In the genomic region with DNA sequence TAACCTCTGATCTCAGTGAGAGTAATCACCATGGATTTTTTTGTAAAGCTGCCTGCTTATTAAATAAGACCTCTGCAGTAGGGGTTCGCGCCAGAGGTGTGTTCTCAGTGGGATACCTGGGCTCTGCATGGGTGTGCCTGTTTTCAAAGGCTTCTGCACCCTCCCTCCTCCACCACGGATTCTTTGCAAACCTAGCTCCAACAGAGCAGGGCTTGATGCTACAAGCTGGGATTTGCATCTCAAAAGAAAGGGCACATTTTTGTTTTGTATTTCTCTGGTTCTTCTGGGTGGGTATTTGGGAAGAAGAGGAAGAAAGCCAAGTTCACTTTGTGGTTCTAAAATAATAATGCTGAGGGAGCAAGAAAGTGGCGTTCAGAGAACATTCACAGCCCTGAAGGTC, we compare ENCODE assay signal across 23 mouse cellular contexts. TPM values are rescaled to one million over a fixed set of nuclear protein-coding genes. Genes with fewer than 3 reads are reported as not detected.
A peak's percentile ranks its signal among the peaks of the same experiment; 100 is the strongest.
DNase-seq lines count a peak whose midpoint lies in the region; ATAC-seq and TF ChIP-seq lines count a peak whose summit lies in the region.
"Had no signal": no experiment of that assay in that cellular context is flagged by ENCODE, and none has a peak within 500 bp of the region (broad histone marks: within the 10 kb centered on the region; RNA-seq: fewer than 3 reads in every experiment).

No protein-coding gene starts in this region.

- no peaks in the 10 kb centered on the region for H3K4me1 ChIP-seq in embryonic facial prominence, embryonic 14.5 days (ENCODE audit: control insufficient read depth, insufficient read depth, low read length)
- H3K4me1 ChIP-seq in embryonic facial prominence, embryonic 10.5 days = no peaks in the 10 kb centered on the region
- no peaks in the 10 kb centered on the region for H3K4me1 ChIP-seq in kidney, adult 2 months (ENCODE audit: control insufficient read depth, insufficient read depth, low read length)
- H3K4me1 ChIP-seq: embryonic facial prominence, embryonic 13.5 days had no signal

- no peak for ATAC-seq in embryonic facial prominence, embryonic 14.5 days (ENCODE audit: low read depth)
- ATAC-seq: activated CD4-positive, CD25-positive, alpha-beta regulatory T cell, adult 4 months; CD4-positive, CD25-positive, alpha-beta regulatory T cell, adult 4 months; forebrain, embryonic 13.5 days; forebrain, embryonic 15.5 days; forebrain, postnatal 0 days; Patski had no signal

- H3K27ac ChIP-seq in embryonic facial prominence, embryonic 14.5 days (replicated peaks; ENCODE audit: low read depth, low read length) = no peak overlapping the region
- no peak overlapping the region for H3K27ac ChIP-seq in embryonic facial prominence, embryonic 10.5 days (replicated peaks)
- H3K27ac ChIP-seq in kidney, adult 2 months (ENCODE audit: insufficient read depth, low read depth, low read length) = no peak overlapping the region
- H3K27ac ChIP-seq: embryonic facial prominence, embryonic 13.5 days; forebrain, embryonic 13.5 days; forebrain, embryonic 15.5 days had no signal

- DNase-seq in embryonic facial prominence, embryonic 14.5 days (ENCODE audit: low spot score) = peak; percentile 4
- DNase-seq in embryonic facial prominence, embryonic 10.5 days (ENCODE audit: low spot score) = no peak
- DNase-seq in R1 (ENCODE audit: low read depth, low spot score) = peak; percentile 80
- no peak for DNase-seq in lung, adult 18-20 months
- DNase-seq in kidney, adult 2 months = no peak
- DNase-seq: adrenal gland, adult 8-10 months; adrenal gland, postnatal 14 days; adrenal gland, postnatal 36 days; B cell, adult 2 months; cerebellum, adult 11-12 months; cerebellum, adult 2 months; cerebellum, adult 9-10 months; cerebellum, postnatal 10 days; cerebellum, postnatal 25 days; forebrain, postnatal 0 days had no signal

- H3K4me2 ChIP-seq in embryonic facial prominence, embryonic 14.5 days (ENCODE audit: low read depth, low read length) = no peak overlapping the region
- H3K4me2 ChIP-seq: embryonic facial prominence, embryonic 13.5 days; forebrain, embryonic 13.5 days; forebrain, embryonic 15.5 days had no signal

- H3K9ac ChIP-seq in embryonic facial prominence, embryonic 14.5 days (ENCODE audit: low read depth, low read length) = no peak overlapping the region
- H3K9ac ChIP-seq: embryonic facial prominence, embryonic 13.5 days; forebrain, embryonic 13.5 days; forebrain, embryonic 15.5 days; forebrain, postnatal 0 days had no signal

- TF ChIP-seq CTCF in kidney, adult 2 months (conservative IDR thresholded peaks at IDR 0.05; ENCODE audit: insufficient read depth, insufficient read length, low read depth, low read length) = no peak

- TF ChIP-seq POLR2A in kidney, adult 2 months (IDR thresholded peaks at IDR 0.05; ENCODE audit: low read depth, low read length) = no peak

- no peak overlapping the region for H3K4me3 ChIP-seq in embryonic facial prominence, embryonic 14.5 days (ENCODE audit: low read depth, low read length)
- no peak overlapping the region for H3K4me3 ChIP-seq in embryonic facial prominence, embryonic 10.5 days
- no peak overlapping the region for H3K4me3 ChIP-seq in kidney, adult 2 months (ENCODE audit: insufficient read depth, low read depth, low read length)
- H3K4me3 ChIP-seq: embryonic facial prominence, embryonic 13.5 days; forebrain, embryonic 13.5 days; forebrain, embryonic 15.5 days had no signal

- H3K9me3 ChIP-seq in embryonic facial prominence, embryonic 14.5 days (ENCODE audit: control insufficient read depth, low read length) = no peaks in the 10 kb centered on the region
- no peaks in the 10 kb centered on the region for H3K9me3 ChIP-seq in embryonic facial prominence, embryonic 10.5 days
- H3K9me3 ChIP-seq: embryonic facial prominence, embryonic 13.5 days; forebrain, embryonic 13.5 days; forebrain, embryonic 15.5 days had no signal

- 25% methylated on average over 4 of the region's 4 CpGs for WGBS in embryonic facial prominence, embryonic 14.5 days
- WGBS in embryonic facial prominence, embryonic 10.5 days = 33% methylated on average over 4 of the region's 4 CpGs
- 44% methylated on average over 4 of the region's 4 CpGs for WGBS in kidney, adult 2 months

- no peaks in the 10 kb centered on the region for H3K36me3 ChIP-seq in embryonic facial prominence, embryonic 14.5 days (ENCODE audit: control insufficient read depth, insufficient read depth, low read length)
- no peaks in the 10 kb centered on the region for H3K36me3 ChIP-seq in embryonic facial prominence, embryonic 10.5 days (replicated peaks)
- no peaks in the 10 kb centered on the region for H3K36me3 ChIP-seq in kidney, adult 2 months (ENCODE audit: control insufficient read depth, insufficient read depth, low read length)
- H3K36me3 ChIP-seq: embryonic facial prominence, embryonic 13.5 days; forebrain, embryonic 15.5 days; G1E had no signal

- no peaks in the 10 kb centered on the region for H3K27me3 ChIP-seq in embryonic facial prominence, embryonic 14.5 days (replicated peaks; ENCODE audit: control insufficient read depth, insufficient read depth, low read length)
- no peaks in the 10 kb centered on the region for H3K27me3 ChIP-seq in embryonic facial prominence, embryonic 10.5 days (replicated peaks; ENCODE audit: low read depth, poor library complexity, severe bottlenecking)
- H3K27me3 ChIP-seq in kidney, adult 2 months (replicated peaks; ENCODE audit: control insufficient read depth, insufficient read depth, low read length) = no peaks in the 10 kb centered on the region
- H3K27me3 ChIP-seq: CH12.LX; embryonic facial prominence, embryonic 13.5 days; forebrain, embryonic 13.5 days; forebrain, embryonic 15.5 days had no signal

RNA-seq across cellular contexts. Expression of gene Mtus2, which starts 48.1 kb away (rescaled TPM):
- polyA plus RNA-seq in embryonic facial prominence, embryonic 14.5 days (2014; fragmentation: Nextera tagmentation; extraction: Ambion mirVana) = 6.2 and 7.4 TPM in 2 replicates
- polyA plus RNA-seq in embryonic facial prominence, embryonic 10.5 days (2016; fragmentation: Nextera tagmentation; extraction: Ambion mirVana) = 5.5 and 5.7 TPM in 2 replicates
- 0.80 and 0.98 TPM in 2 replicates for polyA plus RNA-seq in kidney, adult 2 months (2012; rRNA removed)
- polyA plus RNA-seq: G1E had no signal

Comparison
In these comparisons a context has a peak if more than half of its experiments do, and no peak if none do; other contexts are left out.
1. DNase-seq: peak in embryonic facial prominence, embryonic 14.5 days (single experiment) and R1 (single experiment); none in embryonic facial prominence, embryonic 10.5 days (single experiment), lung, adult 18-20 months (0 of 2) and kidney, adult 2 months (single experiment).